Mouse (Mus musculus): ENCODE results near the gene Il10ra. TPM values are rescaled to one million over a fixed set of nuclear protein-coding genes. Genes with fewer than 3 reads are reported as not detected.

Il10ra gene
- polyA plus RNA-seq, 1 experiment, result 0.01 TPM

DNA sequence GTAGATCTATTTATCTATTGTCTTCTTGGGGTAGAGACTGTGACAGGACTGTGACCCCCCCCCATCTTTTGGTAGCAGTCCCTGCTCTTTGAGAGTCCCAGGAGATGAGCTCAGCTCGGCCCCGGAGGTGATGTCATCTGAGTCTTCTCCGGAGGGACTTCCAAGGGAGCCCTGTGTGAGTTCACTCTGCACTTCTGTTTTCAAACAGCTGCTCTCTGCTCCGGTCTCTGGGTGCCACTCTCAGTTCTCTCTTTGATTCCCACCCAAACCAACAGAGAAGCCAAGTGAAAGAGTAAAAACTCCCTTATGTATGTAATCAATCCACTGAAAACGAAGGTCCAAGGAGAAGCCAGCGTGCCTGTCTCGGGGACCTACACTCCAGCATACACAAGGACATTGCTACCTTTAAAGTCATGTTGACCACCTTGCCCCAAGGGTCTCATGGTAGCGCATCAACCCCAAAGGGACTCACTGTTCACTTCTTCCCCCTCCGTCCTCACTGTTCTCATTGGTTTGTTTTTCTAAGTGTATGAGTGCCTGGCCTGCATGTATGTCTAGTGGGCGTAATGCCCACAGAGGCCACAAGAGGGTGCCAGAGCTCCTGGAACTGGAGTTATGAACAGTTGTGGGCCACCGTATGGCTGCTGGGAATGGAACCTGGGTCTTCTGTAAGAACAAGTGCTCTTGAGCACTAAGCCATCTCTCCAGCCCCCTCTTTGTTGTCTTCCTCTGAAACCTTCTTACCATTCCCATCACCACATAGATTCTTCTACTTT is 30.5 kb upstream of the Il10ra start:
- TF ChIP-seq GATA1 (IDR thresholded peaks at IDR 0.05; ENCODE audit: low read length) (no peak), TAL1 (IDR thresholded peaks at IDR 0.05; ENCODE audit: low read length) (no peak)
- Histone ChIP-seq H3K36me3 (ENCODE audit: control insufficient read depth) (no peaks in the 10 kb centered on the region), H3K4me3 (replicated peaks) (no peak overlapping the region), H3K9me3 (ENCODE audit: control insufficient read depth, low read length) (no peaks in the 10 kb centered on the region), H3K4me1 (ENCODE audit: control insufficient read depth) (peaks cover 6% of the 10 kb centered on the region), H3K27me3 (ENCODE audit: control insufficient read depth) (no peaks in the 10 kb centered on the region)

DNA sequence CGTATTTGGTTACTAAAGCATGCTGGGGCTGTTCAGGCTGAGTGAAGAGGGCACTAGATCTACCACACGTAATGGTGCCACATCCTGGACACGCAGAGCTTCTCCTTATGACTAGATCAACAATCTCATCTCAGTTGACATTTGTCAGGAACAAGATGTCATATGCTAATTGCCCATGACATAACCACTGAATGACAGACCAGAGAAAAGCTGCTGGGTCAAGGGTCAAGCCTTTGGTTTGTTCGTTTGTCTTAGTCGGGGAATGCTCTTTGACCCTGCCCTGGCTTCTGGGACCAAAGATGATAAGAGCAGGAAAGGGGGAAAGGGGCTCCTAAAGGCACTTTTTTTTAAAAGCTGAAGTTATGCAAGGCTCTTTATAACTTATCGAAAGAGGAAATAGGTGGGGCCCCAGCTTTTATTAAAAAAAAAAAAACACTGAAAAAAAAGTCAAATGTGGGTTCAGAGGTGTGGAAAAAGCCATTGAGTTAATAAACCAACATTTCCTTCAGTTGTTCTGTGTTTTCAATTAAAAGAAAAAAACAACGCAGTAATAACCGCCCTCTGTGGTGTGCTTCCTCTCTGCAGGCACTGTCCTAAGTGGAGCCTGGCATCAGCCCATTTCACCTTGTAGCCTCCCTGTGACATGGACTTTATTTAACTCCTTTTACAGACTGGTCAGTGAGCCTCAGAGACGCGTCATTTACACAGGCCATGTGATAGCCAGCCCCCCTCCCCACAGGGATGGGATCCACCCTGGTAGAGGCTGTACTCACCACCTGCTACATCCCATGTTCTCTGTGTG is 25.5 kb upstream of the Il10ra start:
- Histone ChIP-seq H3K36me3 (ENCODE audit: control insufficient read depth) (no peaks in the 10 kb centered on the region), H3K9me3 (ENCODE audit: control insufficient read depth, low read length) (no peaks in the 10 kb centered on the region), H3K4me3 (replicated peaks) (no peak overlapping the region), H3K27me3 (ENCODE audit: control insufficient read depth) (no peaks in the 10 kb centered on the region), H3K4me1 (ENCODE audit: control insufficient read depth) (no peaks in the 10 kb centered on the region)
- TF ChIP-seq TAL1 (IDR thresholded peaks at IDR 0.05; ENCODE audit: low read length) (no peak), GATA1 (IDR thresholded peaks at IDR 0.05; ENCODE audit: low read length) (no peak)

GRCm38 (mm10) chr9:45291481-45292168 is 22.7 kb upstream of the Il10ra start:
- Histone ChIP-seq H3K9me3 (ENCODE audit: control insufficient read depth, low read length) (no peaks in the 10 kb centered on the region), H3K4me3 (replicated peaks) (no peak overlapping the region), H3K27me3 (ENCODE audit: control insufficient read depth) (no peaks in the 10 kb centered on the region), H3K4me1 (ENCODE audit: control insufficient read depth) (no peaks in the 10 kb centered on the region), H3K36me3 (ENCODE audit: control insufficient read depth) (no peaks in the 10 kb centered on the region)
- TF ChIP-seq GATA1 (IDR thresholded peaks at IDR 0.05; ENCODE audit: low read length), result no peak
- no peak for TF ChIP-seq TAL1 (IDR thresholded peaks at IDR 0.05; ENCODE audit: low read length)

DNA sequence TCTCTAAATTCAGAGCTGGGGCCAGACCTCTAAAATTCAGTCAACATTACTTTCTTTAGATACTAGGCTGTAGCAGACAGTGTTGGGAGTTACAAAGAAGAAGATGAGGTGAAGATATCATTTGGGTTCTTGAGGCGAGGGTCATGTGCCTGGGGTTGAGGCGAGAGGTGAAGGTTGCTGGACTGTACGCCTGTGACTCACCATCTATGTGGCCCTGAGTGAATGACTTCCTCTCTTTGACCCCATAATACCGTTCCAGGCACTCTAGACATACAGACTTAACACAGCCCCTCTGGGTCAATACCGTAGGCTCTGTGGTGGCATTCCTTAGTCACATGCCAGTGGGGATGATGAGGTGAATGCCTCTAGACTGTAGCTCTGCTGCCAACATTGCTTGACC is 13.5 kb upstream of the Il10ra start:
- no peaks in the 10 kb centered on the region for H3K27me3 ChIP-seq (ENCODE audit: control insufficient read depth)
- TF ChIP-seq GATA1 (IDR thresholded peaks at IDR 0.05; ENCODE audit: low read length), result no peak
- TF ChIP-seq TAL1 (IDR thresholded peaks at IDR 0.05; ENCODE audit: low read length), result no peak
- no peaks in the 10 kb centered on the region for H3K4me1 ChIP-seq (ENCODE audit: control insufficient read depth)
- H3K9me3 ChIP-seq (ENCODE audit: control insufficient read depth, low read length), result peaks cover 2% of the 10 kb centered on the region; the same call in 1 of the 2 replicates
- no peaks in the 10 kb centered on the region for H3K36me3 ChIP-seq (ENCODE audit: control insufficient read depth)
- H3K4me3 ChIP-seq (replicated peaks), result no peak overlapping the region

GRCm38 (mm10) chr9:45280891-45281290 is 11.9 kb upstream of the Il10ra start:
- H3K4me3 ChIP-seq (replicated peaks), result no peak overlapping the region
- H3K27me3 ChIP-seq (ENCODE audit: control insufficient read depth), result no peaks in the 10 kb centered on the region
- H3K36me3 ChIP-seq (ENCODE audit: control insufficient read depth), result no peaks in the 10 kb centered on the region
- H3K9me3 ChIP-seq (ENCODE audit: control insufficient read depth, low read length), result peaks cover 2% of the 10 kb centered on the region; the same call in 1 of the 2 replicates
- no peaks in the 10 kb centered on the region for H3K4me1 ChIP-seq (ENCODE audit: control insufficient read depth)
- TF ChIP-seq TAL1 (IDR thresholded peaks at IDR 0.05; ENCODE audit: low read length), result no peak
- no peak for TF ChIP-seq GATA1 (IDR thresholded peaks at IDR 0.05; ENCODE audit: low read length)

DNA sequence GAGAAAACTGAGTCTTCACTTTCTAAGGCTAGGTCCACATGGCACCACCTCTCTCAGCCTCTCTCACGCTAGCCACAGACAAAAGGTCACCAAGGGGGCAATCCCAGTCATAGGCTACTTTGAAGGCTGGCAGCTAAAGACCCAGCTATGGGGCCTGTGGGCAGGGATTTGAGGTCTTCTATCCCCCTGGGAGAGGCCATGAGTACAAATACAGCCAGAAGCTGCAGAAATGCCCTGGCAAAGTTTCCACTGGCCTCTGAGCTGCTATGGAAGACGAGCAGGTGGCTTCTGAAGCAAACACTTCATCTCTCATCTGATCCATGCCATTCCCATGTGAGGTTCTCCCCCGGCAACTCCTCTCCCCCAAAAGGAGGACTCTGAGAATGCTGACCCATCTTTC is 11.1 kb upstream of the Il10ra start:
- Histone ChIP-seq H3K36me3 (ENCODE audit: control insufficient read depth) (no peaks in the 10 kb centered on the region), H3K4me3 (replicated peaks) (no peak overlapping the region), H3K27me3 (ENCODE audit: control insufficient read depth) (no peaks in the 10 kb centered on the region), H3K4me1 (ENCODE audit: control insufficient read depth) (no peaks in the 10 kb centered on the region), H3K9me3 (ENCODE audit: control insufficient read depth, low read length) (peaks cover under 1% of the 10 kb centered on the region; the same call in 1 of the 2 replicates)
- TF ChIP-seq TAL1 (IDR thresholded peaks at IDR 0.05; ENCODE audit: low read length) (no peak), GATA1 (IDR thresholded peaks at IDR 0.05; ENCODE audit: low read length) (no peak)

GRCm38 (mm10) chr9:45274635-45275034 is 5.7 kb upstream of the Il10ra start:
- H3K4me3 ChIP-seq (replicated peaks), result no peak overlapping the region
- TF ChIP-seq GATA1 (IDR thresholded peaks at IDR 0.05; ENCODE audit: low read length), result no peak
- no peaks in the 10 kb centered on the region for H3K9me3 ChIP-seq (ENCODE audit: control insufficient read depth, low read length)
- H3K4me1 ChIP-seq (ENCODE audit: control insufficient read depth), result no peaks in the 10 kb centered on the region
- no peaks in the 10 kb centered on the region for H3K36me3 ChIP-seq (ENCODE audit: control insufficient read depth)
- H3K27me3 ChIP-seq (ENCODE audit: control insufficient read depth), result peaks cover 10% of the 10 kb centered on the region

GRCm38 (mm10) chr9:45274218-45274617 is 5.3 kb upstream of the Il10ra start:
- Histone ChIP-seq H3K36me3 (ENCODE audit: control insufficient read depth) (no peaks in the 10 kb centered on the region), H3K4me1 (ENCODE audit: control insufficient read depth) (no peaks in the 10 kb centered on the region), H3K4me3 (replicated peaks) (no peak overlapping the region), H3K27me3 (ENCODE audit: control insufficient read depth) (peaks cover 14% of the 10 kb centered on the region), H3K9me3 (ENCODE audit: control insufficient read depth, low read length) (no peaks in the 10 kb centered on the region)
- TF ChIP-seq GATA1 (IDR thresholded peaks at IDR 0.05; ENCODE audit: low read length), result no peak
- no peak for TF ChIP-seq TAL1 (IDR thresholded peaks at IDR 0.05; ENCODE audit: low read length)

GRCm38 (mm10) chr9:45272213-45272612 is 3.3 kb upstream of the Il10ra start:
- TF ChIP-seq GATA1 (IDR thresholded peaks at IDR 0.05; ENCODE audit: low read length) (no peak), TAL1 (IDR thresholded peaks at IDR 0.05; ENCODE audit: low read length) (no peak)
- no peaks in the 10 kb centered on the region for H3K36me3 ChIP-seq (ENCODE audit: control insufficient read depth)
- H3K4me1 ChIP-seq (ENCODE audit: control insufficient read depth), result no peaks in the 10 kb centered on the region
- peaks cover 32% of the 10 kb centered on the region for H3K27me3 ChIP-seq (ENCODE audit: control insufficient read depth)
- H3K9me3 ChIP-seq (ENCODE audit: control insufficient read depth, low read length), result no peaks in the 10 kb centered on the region
- no peak overlapping the region for H3K4me3 ChIP-seq (replicated peaks)
